Mouse (Mus musculus): ENCODE data around the gene Hspa4.

- no peak for TF ChIP-seq CTCF (conservative IDR thresholded peaks at IDR 0.05; ENCODE audit: low read length)
- TF ChIP-seq POU5F1 (IDR thresholded peaks at IDR 0.05; ENCODE audit: borderline replicate concordance, low read length) = no peak
- TF ChIP-seq NANOG (IDR thresholded peaks at IDR 0.05; ENCODE audit: borderline replicate concordance, low read length) = no peak
Observed at GRCm38 (mm10) chr11:53233590-53233989, 66.7 kb downstream of the Hspa4 start.

Measured in E14TG2a.4 (cell line).